Mouse (Mus musculus) gastrocnemius, postnatal 25 days (tissue): ENCODE results near the gene Pdgfc. TPM values are rescaled to one million over a fixed set of nuclear protein-coding genes. Genes with fewer than 3 reads are reported as not detected.

Experiments used
- DNase-seq: peaks from one replicate; pipeline ENCODE4 v3.0.0; 2022
- total RNA-seq, 2 experiments: library from RNA; stranded (reverse); gene quantifications; 1 replicate in 1 of 2; 2 replicates in 1 of 2; pipeline ENCODE4 v1.2.3; 2021

The Pdgfc gene
- total RNA-seq, 2 experiments from 2014 or later = 2.0 to 2.2 TPM

DNA sequence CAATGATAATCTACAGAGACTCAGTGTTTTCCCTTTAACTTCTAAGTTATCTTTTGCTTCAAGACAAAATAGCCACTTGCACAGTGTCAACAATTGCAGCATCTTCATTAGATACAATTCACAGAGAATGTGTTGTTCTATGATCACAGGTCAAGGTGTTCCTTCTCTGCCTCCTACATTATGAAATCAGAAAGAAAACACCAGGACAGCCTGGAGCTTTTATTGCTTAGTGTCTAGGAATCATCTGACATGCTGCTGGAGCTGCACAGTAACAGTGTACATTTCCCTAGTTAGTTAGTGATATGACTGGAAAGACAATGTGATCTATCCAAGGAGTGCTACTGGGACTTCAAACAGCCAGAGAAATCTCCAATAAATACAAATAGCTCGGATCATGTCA, 118.2 kb downstream of the Pdgfc start:
- no peak for DNase-seq

GRCm38 (mm10) chr3:81160457-81161165, 124.4 kb downstream of the Pdgfc start:
- no peak for DNase-seq

DNA sequence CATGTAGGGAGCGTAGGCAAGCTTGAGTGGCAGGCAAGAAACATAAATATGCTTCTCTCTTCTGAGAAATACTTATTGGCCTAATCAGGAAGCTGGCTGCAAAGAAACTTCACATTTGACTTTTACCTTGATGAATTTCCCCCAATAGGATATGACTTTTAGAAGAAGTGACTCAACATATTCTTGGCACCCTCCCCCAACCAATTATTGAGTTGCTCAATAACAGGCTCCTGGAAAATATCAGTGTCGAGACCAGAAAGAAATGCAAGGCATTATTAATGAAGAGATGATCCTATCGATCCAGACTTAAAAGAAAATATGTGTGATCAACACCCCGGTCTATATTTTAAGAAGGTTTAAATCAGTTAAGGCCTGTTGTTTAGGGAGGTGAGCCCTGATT, 125.9 kb downstream of the Pdgfc start:
- no peak for DNase-seq

DNA sequence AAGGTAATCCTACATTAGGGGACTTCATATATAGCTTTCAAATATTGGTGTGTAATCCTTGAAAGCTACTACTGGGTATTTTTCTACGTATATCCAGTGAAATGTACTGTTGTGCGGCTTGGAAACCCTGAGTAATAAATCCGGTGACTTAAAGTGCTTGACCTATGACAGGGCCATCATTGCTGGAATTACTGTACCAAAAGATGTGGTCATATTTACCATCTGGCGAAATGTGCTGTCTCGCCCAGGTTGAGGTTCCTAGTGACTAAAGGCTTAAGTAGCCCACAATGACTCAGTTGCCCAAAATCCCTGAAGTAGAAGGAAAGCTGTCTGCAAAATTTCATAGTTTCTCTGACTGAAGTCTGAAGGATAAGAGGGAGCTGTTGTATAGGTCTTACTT, 127.9 kb downstream of the Pdgfc start:
- DNase-seq = no peak

GRCm38 (mm10) chr3:81170073-81170809, 134.0 kb downstream of the Pdgfc start:
- DNase-seq = no peak

GRCm38 (mm10) chr3:81174832-81175231, 138.6 kb downstream of the Pdgfc start:
- no peak for DNase-seq

DNA sequence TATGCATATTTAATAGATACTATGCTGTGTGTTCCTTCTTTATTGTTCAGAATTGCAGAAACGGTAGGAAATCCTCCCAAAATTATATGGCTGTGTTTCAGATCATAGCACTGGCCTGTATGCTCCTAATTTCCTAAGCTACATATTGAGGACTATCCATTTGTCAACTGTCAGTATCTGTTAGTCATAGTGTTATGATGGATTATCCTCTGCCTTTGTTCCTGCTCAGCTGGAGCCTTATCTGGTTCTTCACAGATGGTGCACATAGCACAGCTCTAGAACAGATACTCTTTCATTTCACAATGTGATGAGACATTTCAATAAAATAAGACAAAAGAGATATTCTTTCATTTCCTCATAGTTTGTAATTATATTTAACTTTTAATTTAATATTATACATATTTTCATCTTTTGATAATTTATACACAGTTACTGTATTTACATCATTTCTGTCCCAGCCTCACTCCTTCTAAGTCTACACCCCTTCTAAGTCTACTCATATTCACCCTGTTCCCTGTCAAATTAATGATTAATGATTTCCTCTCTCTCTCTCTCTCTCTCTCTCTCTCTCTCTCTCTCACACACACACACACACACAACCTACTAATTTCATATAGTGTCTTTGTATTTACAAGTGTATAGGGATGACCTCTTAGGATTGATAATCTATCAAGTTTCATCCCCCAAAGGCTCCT, 145.2 kb downstream of the Pdgfc start:
- DNase-seq = no peak

GRCm38 (mm10) chr3:81196937-81197336, 160.7 kb downstream of the Pdgfc start:
- DNase-seq = no peak

- DNase-seq = no peak
These were observed 161.4 kb downstream of the Pdgfc start for GRCm38 (mm10) chr3:81197644-81198043.

GRCm38 (mm10) chr3:81200647-81201046, 164.4 kb downstream of the Pdgfc start:
- no peak for DNase-seq

- no peak for DNase-seq
These were observed 169.0 kb downstream of the Pdgfc start for GRCm38 (mm10) chr3:81205201-81205600.

DNA sequence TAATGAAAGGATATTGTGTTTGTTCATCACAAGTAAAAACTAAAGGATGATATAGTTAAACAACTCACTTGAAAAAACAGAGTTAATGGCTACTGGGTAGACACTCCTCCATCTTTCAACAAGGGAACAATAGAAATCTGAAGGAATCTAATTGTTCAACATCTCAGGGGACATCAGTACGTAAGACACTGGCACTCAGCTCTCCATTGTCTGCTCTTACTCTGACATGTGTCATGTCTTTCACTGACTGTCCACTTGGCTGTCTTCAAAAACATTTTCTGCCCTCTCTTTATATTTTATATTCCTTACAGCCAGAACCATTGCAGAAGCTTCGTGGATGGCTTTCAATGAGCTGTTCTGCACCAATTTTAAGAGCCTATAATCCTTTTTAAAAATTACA, 172.0 kb downstream of the Pdgfc start:
- no peak for DNase-seq

- DNase-seq = no peak
These were observed 174.9 kb downstream of the Pdgfc start for GRCm38 (mm10) chr3:81211147-81211546.

- DNase-seq = no peak
These were observed 175.4 kb downstream of the Pdgfc start for GRCm38 (mm10) chr3:81211666-81212065.

DNA sequence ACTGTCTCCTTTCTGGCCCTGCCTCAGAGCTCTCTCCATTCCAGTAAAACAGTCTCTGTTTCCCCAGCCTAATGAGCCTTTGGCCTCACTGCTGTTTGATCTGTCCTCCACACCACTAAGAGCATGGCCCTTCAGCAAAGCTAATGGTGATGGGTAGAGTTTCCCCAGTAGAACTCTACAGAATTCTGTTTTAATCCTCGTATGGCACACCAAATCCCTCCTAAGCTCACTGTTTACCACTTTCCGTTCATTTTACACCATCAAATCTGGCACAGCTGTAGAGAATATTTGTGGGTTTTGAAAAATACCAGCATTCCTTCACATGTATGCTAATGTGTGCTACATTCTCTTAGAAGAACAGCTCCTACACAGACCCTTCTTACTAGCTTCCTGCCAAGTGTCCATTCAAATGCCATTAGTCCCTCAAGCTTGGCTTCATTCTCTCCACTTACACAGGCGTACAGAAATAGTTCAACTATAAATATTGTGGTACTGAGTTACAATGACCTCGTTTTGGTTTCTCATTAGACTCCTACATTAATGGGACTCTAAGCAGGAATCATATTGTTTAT, 179.4 kb downstream of the Pdgfc start:
- DNase-seq = no peak

GRCm38 (mm10) chr3:81221682-81222081, 185.5 kb downstream of the Pdgfc start:
- DNase-seq = no peak

GRCm38 (mm10) chr3:81228344-81228743, 192.1 kb downstream of the Pdgfc start:
- no peak for DNase-seq

- DNase-seq = no peak
These were observed 206.7 kb downstream of the Pdgfc start for GRCm38 (mm10) chr3:81242697-81243590.

GRCm38 (mm10) chr3:81243591-81243990, 207.4 kb downstream of the Pdgfc start:
- no peak for DNase-seq

DNA sequence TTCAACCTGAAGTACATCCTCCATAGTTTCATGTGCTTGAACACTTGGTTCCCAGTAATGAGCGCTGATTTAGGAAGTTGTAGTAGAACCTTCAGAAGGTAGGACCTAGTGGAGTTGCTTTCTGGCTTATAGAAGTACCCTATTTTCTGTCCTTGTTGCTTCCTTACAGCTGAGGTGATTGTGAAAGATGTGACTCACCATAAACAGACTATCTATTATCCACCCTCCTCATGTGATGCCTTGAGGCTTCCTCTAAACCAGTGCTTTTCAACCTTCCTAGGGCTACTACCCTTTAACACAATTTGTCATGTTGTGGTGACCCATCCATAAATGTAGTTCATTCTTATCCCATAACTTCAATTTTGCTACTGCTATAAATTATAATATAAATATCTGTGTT, 226.6 kb downstream of the Pdgfc start:
- DNase-seq = no peak
